Mouse (Mus musculus) G1E (cell line): ENCODE results near the gene Rgs14. TPM values are rescaled to one million over a fixed set of nuclear protein-coding genes. Genes with fewer than 3 reads are reported as not detected.

Source experiments
- ATAC-seq: 2 replicates; pipeline ENCODE4 v1.8.0; 2016; ENCODE audit warnings: mild to moderate bottlenecking; ENCODE audit not compliant: insufficient number of reproducible peaks, poor library complexity, low FRiP score, severe bottlenecking; ENCODE audit errors: extremely low read depth
- DNase-seq: peaks from one replicate; pipeline ENCODE4 v3.0.0; 2012; ENCODE audit warnings: low spot score
- H3K27me3 ChIP-seq: 2 replicates; pipeline ENCODE4 v1.6.1; 2012; ENCODE audit warnings: mild to moderate bottlenecking, low read length, inconsistent platforms; ENCODE audit not compliant: insufficient read depth
- H3K36me3 ChIP-seq: replicated peaks from 2 replicates; pipeline ENCODE3; 2012; ENCODE audit warnings: mild to moderate bottlenecking, inconsistent platforms
- H3K4me1 ChIP-seq: 2 replicates; pipeline ENCODE4 v1.6.1; 2012; ENCODE audit warnings: low read depth, low read length, inconsistent platforms, mixed read lengths; ENCODE audit not compliant: insufficient read depth
- H3K4me3 ChIP-seq: 2 replicates; pipeline ENCODE4 v1.5.1; 2012; ENCODE audit warnings: low read depth, mild to moderate bottlenecking, inconsistent platforms, low read length, moderate library complexity, mixed read lengths
- H3K9me3 ChIP-seq: replicated peaks from 2 replicates; pipeline ENCODE4 v1.6.1; 2012; ENCODE audit warnings: inconsistent platforms
- CTCF ChIP-seq: IDR thresholded peaks from 2 replicates; pipeline ENCODE4 v1.5.1; 2012; ENCODE audit warnings: low read depth, low read length, inconsistent platforms, mixed read lengths
- GATA1 ChIP-seq: IDR thresholded peaks from 2 replicates; pipeline ENCODE4 v1.6.1; 2012; ENCODE audit warnings: borderline replicate concordance, low read length, inconsistent platforms, mixed read lengths
- GATA2 ChIP-seq: IDR thresholded peaks from 2 replicates; pipeline ENCODE4 v1.6.1; 2012; ENCODE audit warnings: low read depth, low read length, inconsistent platforms, borderline replicate concordance
- POLR2AphosphoS5 ChIP-seq: IDR thresholded peaks from 2 replicates; pipeline ENCODE4 v1.6.1; 2012; ENCODE audit warnings: low read depth, low read length, inconsistent platforms; ENCODE audit not compliant: insufficient replicate concordance
- TAL1 ChIP-seq: conservative IDR thresholded peaks from 2 replicates; pipeline ENCODE4 v1.6.1; 2012; ENCODE audit warnings: low read depth, low read length, inconsistent platforms, mixed read lengths
- polyA plus RNA-seq: library from polyadenylated mRNA; stranded (reverse); fragments of >175 nt; gene quantifications from 2 replicates; pipeline ENCODE4 v1.2.3, GENCODE M21; 2012
- total RNA-seq, 2 experiments: library from RNA; stranded (forward) in 1 of 2; stranded (reverse) in 1 of 2; fragments of 200-1000 nt in 1 of 2; fragments of >200 nt in 1 of 2; fragmentation: Nextera tagmentation in 1 of 2; gene quantifications; 2 replicates each; pipeline ENCODE4 v1.2.3; 2014 to 2017

Rgs14 gene
- total and polyA plus RNA-seq, 3 experiments, result 2.2 to 10.1 (median 6.6) TPM

- H3K4me3 ChIP-seq, result peak within 1 kb of the TSS; percentile 12; the same call in 1 of the 2 replicates
- peaks cover 33% of the 10 kb centered on the region for H3K27me3 ChIP-seq
Observed at GRCm38 (mm10) chr13:55414743-55415380, 45.3 kb downstream of the Rgs14 start, which contains the start of gene Pfn3. Pfn3 (minus strand) TSS chr13:55415232.

GRCm38 (mm10) chr13:55418004-55418403, 48.5 kb downstream of the Rgs14 start:
- 0 out of 2 replicates have a peak overlapping the region, but pooled peaks have one; percentile 18 for H3K4me3 ChIP-seq
- DNase-seq (peak; percentile 65), ATAC-seq (no peak)
- TF ChIP-seq GATA1, result no peak
- TF ChIP-seq TAL1, result no peak
- TF ChIP-seq CTCF, result peak; percentile 62
- no peak for TF ChIP-seq POLR2AphosphoS5
- no peak for TF ChIP-seq GATA2
- peaks cover 18% of the 10 kb centered on the region for H3K4me1 ChIP-seq
- peaks cover 5% of the 10 kb centered on the region for H3K9me3 ChIP-seq
- H3K36me3 ChIP-seq, result no peaks in the 10 kb centered on the region
- peaks cover 33% of the 10 kb centered on the region for H3K27me3 ChIP-seq

More at GRCm38 (mm10) chr13:55414743-55415380, 45.3 kb downstream of the Rgs14 start, which contains the start of gene Pfn3:
- ATAC-seq (no peak), DNase-seq (no peak)
- TF ChIP-seq GATA2 (no peak), CTCF (no peak), GATA1 (no peak), POLR2AphosphoS5 (no peak), TAL1 (no peak)
- Histone ChIP-seq H3K9me3 (peaks cover 5% of the 10 kb centered on the region), H3K4me1 (peaks cover 30% of the 10 kb centered on the region), H3K36me3 (no peaks in the 10 kb centered on the region)

- Histone ChIP-seq H3K9me3 (peaks cover 5% of the 10 kb centered on the region), H3K4me3 (no peak overlapping the region), H3K27me3 (peaks cover 31% of the 10 kb centered on the region), H3K36me3 (no peaks in the 10 kb centered on the region), H3K4me1 (peaks cover 11% of the 10 kb centered on the region)
- DNase-seq (no peak), ATAC-seq (no peak)
- TF ChIP-seq POLR2AphosphoS5 (no peak), CTCF (no peak), GATA2 (no peak), TAL1 (no peak)
Observed at GRCm38 (mm10) chr13:55419142-55419541, 49.6 kb downstream of the Rgs14 start.

- TF ChIP-seq GATA2 (no peak), TAL1 (no peak), GATA1 (no peak), POLR2AphosphoS5 (no peak), CTCF (no peak)
- Histone ChIP-seq H3K9me3 (no peaks in the 10 kb centered on the region), H3K4me1 (peaks cover 5% of the 10 kb centered on the region), H3K4me3 (no peak overlapping the region), H3K36me3 (no peaks in the 10 kb centered on the region), H3K27me3 (peaks cover 27% of the 10 kb centered on the region)
- no peak for DNase-seq
- ATAC-seq, result no peak
Observed at GRCm38 (mm10) chr13:55420018-55420932, 50.7 kb downstream of the Rgs14 start.

- H3K27me3 ChIP-seq, result peaks cover 32% of the 10 kb centered on the region
- DNase-seq (no peak), ATAC-seq (no peak)
- H3K36me3 ChIP-seq, result no peaks in the 10 kb centered on the region
- peaks cover 5% of the 10 kb centered on the region for H3K4me1 ChIP-seq
- H3K4me3 ChIP-seq, result no peak overlapping the region
- H3K9me3 ChIP-seq, result no peaks in the 10 kb centered on the region
- no peak for TF ChIP-seq TAL1
- no peak for TF ChIP-seq GATA1
- TF ChIP-seq CTCF, result no peak
- no peak for TF ChIP-seq POLR2AphosphoS5
- TF ChIP-seq GATA2, result no peak
Observed at GRCm38 (mm10) chr13:55420933-55421800, 51.6 kb downstream of the Rgs14 start.
